Mouse (Mus musculus) left cerebral cortex, adult 18-20 months (tissue): ENCODE data around the gene Tnnt2. TPM values are rescaled to one million over a fixed set of nuclear protein-coding genes. Genes with fewer than 3 reads are reported as not detected.

Experiments used
- DNase-seq, 2 experiments: peaks; one replicate each; pipeline ENCODE4 v3.0.0; 2021 to 2022; ENCODE audit warnings: low spot score in 2 of 2, mixed read lengths in 1 of 2
- long read RNA-seq, 2 experiments: library from polyadenylated mRNA; stranded (forward); transcript quantifications; one replicate each; pipeline ENCODE4 v2.0.0; 2021
- total RNA-seq, 2 experiments: library from RNA; stranded (reverse); gene quantifications; 2 replicates each; pipeline ENCODE4 v1.2.3; 2021

Tnnt2 gene
- 10 to 100 TPM; 13.0 to 13.2 TPM for total RNA-seq
- long read RNA-seq, experiment 1, result 0 reads
- long read RNA-seq, experiment 2, partial matches to known transcripts, result 1 of 1 reads
- long read RNA-seq, experiment 2, other reads (novel, unspliced or antisense), result 0 of 1 reads

DNA sequence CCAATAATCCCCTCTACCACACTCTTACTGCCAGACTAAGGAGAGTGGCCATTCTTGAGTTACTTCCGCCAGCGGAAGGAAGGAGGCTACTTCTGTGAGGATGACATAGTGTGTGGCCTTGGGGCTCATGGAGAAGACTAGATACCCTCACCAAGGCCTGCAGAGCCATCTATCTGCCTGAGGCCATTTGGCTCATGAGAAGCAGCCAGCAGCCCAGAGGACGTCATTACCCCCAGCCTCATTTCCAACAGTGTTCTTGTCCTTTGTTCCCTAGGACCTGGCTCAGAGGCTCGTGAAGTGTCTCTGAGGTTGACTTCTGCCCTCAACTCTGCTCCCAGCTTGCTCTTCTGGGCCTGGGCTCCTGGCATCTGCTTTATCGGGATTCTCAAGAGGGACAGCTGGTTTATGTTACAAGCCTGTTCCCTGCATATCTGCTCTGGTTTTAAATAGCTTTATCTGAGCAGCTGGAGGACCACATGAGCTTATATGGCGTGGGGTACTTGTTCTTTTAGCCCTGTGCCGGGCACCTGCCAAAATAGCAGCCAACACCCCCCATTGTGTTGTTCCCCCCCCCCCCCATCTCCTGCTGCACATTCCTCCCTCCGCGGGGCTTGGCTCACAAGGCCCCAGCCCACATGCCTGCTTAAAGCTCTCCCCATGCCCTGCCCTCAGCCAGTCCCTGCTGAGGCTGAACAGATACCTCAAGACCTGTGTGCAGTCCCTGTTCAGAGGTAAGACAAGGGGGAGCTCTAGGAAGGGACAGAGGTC lies at the start of gene Tnnt2:
TSS of gene Tnnt2 (plus strand) at position 639 of the 768 bp plus-strand sequence.
- DNase-seq, result no peak

DNA sequence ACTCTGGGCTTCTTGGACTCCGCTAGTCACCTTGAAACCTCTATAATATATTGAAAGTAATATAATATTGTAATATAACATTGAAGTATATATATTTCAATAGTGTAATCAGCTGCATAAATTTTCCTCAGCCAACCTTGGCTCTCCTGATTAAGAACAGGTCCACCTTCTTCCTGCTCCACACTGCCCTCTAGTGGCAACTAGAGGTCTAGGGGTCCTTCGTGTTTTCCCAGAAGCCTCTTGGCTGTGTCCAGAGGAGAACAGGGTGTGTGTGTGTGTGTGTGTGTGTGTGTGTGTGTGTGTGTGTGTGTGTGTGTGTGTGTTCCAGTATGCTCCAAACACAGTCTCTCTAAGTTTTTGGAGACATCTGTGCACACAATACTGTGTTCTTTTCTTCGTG lies 48.4 kb upstream of the Tnnt2 start:
- peak; percentile 66 to 83 for DNase-seq

DNA sequence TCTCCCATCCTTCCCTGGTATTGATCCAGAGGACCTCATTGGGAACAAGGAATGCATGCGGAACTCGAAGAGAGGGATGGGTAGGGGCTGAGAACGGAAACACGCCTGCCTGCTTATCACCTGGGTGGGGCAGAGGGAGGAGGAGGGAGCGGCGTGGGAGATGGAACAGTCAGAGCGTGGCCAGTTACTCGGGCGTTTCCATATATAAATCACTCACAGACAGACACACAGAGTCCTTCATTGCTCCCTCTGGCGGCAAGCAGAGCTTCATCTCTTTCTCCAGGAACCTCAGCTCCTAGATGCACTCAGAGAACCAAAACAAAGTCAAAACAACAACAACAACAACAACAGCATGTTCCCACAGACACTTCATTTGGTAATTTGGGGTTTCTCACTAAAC lies 47.4 kb upstream of the Tnnt2 start:
- peak in 1 of 2 experiments; percentile 32 for DNase-seq

DNA sequence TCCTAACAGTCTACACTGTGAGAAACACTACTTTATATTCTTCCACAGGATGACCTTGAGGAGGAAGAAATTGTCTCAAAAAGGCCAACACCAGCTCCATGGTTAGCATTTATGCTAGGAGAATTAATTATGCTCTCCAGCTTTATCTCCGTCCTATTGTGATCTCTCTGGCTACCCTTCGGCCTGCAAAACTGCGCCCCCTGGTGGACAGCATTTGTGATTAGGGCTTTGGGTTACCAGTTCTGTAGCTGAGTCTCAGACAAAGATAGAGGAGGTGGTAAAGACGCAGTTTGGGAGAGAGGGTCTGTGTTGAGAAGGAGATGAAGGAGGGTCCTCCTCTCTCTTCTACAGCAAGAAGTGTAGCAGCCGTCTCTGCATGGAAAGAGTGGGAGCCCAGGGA lies 46.3 kb upstream of the Tnnt2 start:
- peak; percentile 80 to 83 for DNase-seq

DNA sequence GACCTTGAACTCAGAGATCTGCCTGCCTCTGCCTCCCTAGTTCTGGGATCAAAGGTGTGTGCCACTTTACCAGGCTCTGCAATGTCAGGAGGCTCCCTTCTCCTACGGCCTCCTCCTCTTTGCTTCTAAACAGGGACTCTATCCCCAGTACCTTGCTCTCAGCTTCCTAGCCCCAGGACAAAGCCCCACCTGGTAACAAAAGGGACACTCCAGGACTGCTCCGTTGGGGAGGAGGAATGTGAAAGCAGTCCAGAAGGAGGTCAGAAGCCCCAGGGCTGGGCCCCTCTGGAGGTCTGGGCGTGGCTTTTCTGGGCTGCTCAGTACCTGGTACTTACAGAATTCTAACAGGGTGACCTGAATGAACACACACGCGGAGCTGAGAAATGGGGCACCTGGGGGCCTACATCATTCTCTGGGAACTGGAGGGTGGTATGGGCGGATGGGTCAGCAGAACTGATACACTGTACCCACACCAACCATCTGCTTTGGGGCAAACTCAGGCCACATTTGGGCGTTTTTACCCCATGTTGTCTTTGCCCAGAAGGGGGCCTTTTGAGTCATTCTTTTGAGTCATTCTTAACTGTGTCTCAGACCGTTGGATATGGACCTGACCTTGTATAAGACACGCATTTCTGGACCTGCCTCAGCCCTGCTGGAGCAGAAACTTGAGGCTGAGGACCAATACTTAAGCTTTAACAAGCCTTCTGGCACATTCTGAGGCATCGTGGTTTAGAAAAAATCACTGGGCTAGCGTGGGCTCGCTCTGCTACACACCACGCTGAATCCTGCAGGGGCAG lies 43.8 kb upstream of the Tnnt2 start:
- DNase-seq, result no peak

DNA sequence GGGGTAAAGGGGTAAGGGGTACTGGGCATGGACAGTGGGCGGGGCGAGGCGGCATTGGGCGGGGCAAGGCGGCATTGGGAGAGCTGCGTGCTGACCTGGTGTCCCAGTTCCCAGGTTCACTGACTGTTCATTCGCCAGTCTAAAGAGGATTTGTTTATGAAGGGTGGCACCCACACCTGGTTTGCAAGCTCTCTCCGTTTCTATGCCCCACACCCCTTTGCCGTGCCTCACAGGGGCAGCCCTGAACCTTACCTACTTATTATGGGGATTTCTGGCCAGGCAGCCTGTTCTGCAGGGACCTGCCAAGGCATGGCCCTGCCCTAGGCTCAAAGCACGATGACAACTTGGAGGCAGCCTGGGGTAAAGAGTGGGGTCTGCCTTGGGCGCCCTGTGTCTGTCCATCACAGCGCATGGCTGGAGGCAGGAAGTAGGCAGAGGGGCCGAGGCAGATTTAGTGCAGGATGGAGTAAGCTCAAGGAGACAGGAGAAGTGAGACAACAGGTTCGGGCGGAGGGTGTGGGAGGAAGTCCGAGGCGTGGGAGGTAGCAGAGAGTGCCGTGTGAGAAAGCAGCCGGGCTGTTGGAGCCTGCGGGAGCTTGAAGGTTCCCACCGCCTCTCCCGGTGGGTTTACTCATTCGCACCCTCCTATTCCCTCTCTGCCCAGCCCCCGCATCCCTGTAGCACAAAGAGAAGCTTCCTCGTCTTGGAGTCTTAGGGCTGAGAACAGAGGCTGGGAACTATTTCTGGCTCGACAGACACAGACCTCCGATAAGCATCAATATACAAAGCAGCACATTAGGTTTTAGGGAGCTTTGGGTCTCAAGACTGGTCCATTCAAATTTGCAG lies 42.6 kb upstream of the Tnnt2 start:
- peak; percentile 78 to 85 for DNase-seq

DNA sequence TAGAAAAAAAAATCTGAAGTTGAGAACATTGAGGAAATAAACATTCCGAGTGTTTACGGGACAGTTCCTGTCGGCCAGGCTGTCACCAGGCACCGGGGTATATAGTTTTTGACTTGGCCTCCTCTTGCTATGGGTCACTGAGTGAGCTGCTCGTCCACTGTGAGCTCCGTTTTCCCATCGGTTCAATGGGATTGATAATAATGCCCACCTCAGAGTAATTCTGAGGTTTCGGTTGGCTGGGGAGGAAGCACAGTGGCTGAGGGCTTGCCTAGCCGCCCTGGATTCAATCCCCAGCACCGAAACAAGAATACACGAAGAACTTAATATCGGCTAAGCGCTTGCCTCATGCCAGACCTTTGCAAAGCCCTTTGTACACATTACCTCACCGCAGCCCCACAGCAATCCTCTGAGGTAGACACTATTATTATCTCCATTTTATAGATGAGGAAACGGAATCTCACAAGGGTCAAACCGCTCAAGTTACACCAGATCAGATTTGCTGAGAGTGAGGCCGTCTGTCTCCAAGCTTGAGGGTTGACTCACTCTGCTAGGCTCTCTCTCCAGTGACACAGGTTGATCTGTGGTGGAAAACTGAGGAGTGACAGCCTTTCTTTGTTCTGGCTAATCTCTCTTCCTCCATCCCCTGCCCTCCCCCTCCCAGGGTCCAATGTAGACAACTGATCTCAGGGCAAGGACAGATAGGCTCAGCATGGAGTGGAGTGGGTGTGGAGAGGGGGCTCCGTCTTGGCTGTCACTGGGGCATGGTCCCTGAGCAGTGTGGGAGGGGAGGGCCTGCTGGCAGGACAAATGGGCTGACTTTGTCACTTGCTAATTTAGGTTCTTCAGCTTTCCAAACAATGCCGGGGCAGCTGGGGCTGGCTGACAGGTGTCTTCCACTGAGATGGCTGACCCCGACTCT lies 41.7 kb upstream of the Tnnt2 start:
- no peak for DNase-seq

DNA sequence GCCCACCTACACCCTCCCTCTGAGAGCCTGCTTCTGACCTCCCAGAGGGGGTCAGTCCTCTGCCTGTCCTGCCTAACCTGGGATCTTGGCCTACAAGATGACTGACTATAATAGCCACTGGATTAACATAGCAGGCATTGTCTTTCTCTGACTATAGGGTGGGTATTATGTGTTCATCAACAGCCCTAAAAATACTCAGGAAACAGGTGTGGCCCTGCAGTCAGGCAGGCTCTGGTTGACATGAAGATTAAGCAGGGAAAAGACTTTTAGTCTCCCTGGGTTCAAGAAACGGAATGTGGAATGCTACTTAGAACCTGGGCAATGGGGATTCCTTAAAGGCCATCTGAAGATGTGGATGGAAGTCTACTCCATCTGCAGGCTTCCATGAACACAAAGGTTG lies 37.7 kb upstream of the Tnnt2 start:
- no peak for DNase-seq

DNA sequence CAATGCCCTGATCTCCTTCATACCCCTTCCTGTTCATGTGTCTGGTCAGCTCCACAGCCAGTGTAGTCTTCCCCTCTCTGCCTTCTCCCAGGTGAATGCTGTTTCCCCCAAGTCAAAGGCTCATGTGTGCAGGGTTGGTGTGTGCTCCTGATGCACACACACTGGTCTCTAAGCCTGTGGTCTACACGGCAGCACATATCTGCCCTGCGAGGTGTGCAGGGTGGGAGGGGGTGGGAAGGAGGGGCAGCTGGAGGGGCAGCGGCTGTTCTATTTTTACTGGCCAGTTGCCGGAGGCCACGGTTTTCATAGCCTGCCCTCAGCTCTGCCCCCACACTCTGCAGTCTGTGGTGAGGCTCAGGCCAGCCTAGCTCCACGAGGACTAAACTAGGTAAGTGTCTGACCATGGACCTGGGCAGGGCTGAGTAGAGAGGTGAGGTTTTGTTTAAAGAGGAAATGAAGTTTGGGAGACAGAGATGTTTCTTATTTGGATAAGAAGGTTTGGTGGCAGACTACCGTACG lies 37.0 kb upstream of the Tnnt2 start:
- DNase-seq, result no peak

DNA sequence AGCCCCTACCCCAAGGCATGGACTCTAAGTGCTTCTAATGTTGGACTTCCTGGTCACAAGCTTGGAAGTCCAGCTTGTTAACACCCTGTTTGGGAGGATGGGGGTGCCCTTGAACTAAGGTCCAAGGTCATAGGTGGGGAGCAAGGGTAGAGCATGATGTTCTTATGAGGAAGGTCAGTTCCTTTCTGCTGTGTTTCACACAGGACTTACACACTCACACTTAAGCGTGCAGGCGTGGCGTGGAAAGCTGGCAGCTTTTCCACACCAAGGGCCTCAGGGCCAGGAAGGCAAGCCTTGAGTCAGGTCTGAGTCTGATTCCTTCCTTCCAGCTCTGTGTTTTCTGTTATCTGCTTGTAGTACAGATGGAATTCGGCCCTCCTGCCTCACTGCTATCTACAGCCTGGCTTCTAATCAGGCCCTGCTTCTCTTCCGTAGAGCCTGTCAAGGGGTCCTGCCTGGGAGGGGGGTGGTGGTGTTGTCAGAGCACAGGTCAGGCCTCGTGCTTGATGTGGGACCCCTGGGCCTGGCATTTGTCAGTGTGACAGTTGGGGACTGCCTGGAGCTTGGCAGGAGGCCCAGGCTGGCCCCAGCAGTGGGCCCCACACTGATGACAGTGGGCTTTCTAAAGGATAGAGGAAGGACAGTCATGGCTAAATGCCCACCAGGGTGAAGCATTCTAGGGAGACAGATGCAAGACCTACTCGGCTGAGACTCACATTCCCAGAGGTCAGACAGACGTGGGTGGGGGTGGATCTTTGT lies 35.8 kb upstream of the Tnnt2 start:
- DNase-seq, result no peak

DNA sequence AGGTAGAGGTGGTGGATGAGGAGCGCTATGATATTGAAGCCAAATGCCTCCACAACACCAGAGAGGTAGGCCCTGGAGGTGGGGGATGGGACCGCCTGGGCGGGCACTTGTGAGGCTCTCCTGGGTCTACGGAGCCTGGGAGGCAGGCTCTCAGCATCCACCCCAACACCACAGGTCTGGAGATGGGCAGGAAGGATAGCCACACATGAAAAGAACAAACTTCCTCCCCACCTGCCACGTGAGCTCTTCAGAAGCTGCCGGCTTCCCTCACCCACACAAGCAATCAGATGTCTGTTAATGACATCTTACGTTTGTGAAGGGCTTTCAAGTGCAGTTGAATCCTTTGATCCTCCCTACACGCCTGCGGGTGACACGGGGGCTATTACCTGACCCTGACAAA lies 28.6 kb upstream of the Tnnt2 start:
- DNase-seq, result no peak

DNA sequence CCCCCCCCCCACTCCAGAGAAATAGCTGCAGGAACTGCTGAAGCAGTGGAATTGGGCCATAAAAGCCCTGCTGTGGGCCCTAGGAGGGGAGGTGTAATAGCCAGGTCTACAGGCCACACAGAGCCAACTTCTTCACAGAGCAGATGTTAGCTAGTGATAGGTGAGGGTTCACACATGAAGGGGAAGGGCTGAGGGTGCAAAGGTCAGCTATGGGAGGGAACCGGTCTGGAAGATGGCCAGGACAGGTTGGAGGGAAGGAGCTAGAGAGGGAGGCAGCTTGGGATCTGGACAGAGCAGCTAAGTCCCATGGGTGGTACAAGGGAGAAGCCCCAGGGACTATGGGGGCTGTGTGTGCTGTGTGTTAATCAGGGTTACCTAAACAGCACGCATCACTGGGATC lies 26.0 kb upstream of the Tnnt2 start:
- no peak for DNase-seq

DNA sequence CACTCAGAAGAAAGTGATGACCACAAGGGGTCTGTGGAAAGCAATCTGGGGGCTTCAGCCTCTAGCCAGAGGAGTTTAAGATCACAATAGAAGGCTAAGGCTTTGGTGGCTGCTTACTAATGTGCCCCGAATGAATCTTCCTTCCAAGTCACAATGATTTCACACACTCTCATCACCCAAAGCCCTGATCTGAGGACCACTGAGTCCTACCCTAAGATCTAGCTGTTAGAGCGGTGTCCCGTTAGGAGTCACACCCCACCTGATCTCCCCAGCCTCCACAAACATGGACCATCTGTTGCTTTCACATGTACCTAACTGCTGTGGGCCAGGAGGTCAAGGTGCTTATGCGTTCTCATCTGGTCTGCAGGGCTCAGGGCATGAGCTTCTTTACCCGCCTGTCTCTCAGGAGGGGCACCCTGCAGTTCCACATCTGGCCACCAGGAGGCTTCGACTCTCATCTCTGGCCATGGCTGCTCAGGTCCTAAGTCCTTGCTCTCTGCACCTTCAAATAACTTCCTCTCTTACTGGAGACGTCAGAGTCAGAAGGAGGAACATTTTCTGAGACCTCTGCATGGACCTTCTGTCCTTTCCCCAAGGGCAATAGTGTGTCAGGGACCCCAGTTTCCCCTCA lies 25.0 kb upstream of the Tnnt2 start:
- peak; percentile 77 to 91 for DNase-seq

DNA sequence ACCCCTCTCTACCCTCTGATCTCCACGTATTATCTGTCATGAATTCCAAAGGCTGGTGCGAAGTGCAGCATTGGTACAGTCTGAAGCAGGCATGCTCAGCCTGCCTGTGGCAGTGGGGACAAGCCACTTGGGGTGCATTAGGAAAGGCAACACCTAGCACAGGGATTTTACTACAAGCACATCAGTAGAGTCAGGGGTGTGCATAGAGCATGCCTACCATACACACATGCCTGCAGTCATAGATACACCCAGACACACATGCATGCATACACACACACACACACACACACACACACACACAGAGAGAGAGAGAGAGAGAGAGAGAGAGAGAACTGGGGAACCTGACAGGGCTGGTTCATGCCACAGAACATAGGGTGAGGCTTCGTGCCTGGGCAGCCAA lies 23.9 kb upstream of the Tnnt2 start:
- DNase-seq, result no peak

DNA sequence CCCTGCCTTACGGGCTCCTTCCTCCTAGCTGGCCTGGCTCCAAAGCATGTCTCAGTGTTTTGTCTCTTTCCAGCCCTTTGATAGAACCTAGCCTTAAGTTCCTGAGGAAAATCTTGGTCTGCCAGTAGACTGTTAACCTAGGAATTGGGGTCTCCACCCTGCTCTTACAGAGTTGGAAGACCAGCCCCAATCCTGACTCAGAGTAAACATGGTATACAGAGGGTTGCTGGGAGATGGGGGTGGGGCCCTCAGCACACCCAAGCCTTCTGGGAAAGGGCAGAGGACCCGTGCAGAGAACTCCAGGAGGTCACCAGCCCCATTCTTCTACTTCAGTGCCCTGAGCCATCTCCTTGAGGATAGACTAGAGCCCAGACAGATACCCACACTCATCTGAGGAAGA lies 23.5 kb upstream of the Tnnt2 start:
- DNase-seq, result no peak

DNA sequence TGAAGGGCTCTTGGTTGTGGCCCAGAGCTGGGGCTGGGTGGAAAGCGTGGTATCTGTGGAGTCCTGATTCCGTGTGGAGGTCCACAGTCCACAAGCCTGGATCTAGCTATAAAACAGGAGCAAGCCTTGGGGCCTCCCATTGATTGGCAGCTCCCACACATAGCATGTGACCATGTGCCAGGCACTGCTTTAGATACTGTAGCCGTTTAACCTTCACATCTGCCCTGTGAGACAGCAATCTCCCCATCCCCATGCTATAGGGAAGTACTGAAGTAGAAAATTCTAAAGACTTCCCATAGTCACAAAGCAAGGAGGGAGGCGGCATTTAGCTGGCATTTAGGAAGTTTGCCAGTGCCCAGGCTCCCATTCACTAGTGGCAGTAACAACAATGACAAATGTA lies 23.1 kb upstream of the Tnnt2 start:
- DNase-seq, result no peak

DNA sequence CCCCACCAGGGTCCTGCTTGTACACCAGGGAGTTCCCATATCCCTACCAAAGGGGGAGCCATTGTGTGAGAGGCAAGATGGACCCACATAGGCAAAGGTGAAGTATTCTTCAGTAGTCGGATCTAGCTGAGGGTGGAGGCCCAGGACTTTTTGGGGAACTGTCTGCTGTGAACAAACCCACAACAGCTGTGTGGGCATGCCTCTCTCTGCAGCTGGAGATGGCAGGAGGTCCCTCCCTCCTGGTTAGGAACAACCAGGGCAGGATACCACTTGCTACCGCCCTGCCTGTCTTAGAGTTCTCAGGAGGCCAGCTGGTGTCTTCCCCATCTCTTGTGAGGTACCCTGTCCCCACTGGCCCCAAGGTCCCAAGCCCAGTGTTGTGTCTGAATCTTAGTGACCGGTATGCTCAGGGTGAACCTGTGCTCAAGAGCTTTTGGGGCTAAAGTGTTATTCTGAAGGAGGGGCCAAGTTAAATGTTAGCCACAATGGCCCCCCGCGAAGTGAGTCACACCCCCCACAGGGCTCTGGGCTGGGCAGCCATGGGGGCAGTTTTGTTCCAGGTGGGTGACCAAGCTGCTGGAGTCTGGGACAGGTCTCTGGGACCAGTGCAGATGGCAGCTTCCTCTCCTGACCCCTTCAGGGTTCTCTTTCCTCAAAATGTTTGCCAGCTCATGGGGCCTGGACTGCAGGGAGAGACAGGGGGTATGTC lies 22.3 kb upstream of the Tnnt2 start:
- DNase-seq, result no peak

DNA sequence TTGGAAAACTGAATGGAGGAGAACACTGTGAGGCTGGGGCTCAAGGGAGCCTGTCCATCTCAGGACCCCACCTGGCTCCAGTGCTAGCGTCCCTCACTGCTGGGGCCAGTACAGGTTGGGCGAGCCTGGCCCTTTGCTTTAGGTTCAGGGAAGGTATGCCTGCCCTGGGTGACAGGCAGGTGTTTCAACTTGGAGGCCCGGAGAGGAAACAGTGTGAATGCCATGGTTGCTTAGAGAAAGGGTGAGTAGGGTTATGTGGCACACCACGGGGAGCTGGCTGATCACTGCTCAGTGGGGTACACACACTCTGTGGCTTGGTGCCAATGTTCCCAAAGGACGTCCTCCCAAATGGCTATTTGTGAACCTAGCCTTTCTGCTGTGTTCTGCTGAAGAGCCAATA lies 21.6 kb upstream of the Tnnt2 start:
- no peak for DNase-seq
